13 mouse cellular contexts compared by ENCODE assay signal in the genomic region with DNA sequence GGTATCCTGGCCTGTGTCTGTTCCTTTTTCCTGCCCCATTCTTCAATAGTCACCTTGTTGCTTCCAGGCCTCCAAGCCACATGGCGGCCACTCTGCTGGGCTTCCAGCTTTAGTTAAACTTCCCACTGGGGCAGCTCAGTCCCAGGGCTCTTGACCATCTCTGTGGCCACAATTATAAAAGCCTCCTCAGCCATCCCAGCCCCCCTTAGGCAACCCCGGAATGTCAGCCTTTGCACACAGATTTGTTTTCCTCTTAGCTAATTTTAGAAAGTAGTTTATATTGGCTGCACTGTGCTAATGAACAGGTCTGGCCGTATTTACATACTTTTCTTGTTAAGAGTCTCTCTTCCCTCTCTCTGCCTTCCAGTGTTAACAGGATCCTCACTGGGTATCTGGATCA.
A peak's percentile ranks its signal among the peaks of the same experiment; 100 is the strongest.
DNase-seq lines count a peak whose midpoint lies in the region; ATAC-seq lines count a peak whose summit lies in the region.
"Had no signal": no experiment of that assay in that cellular context is flagged by ENCODE, and none has a peak within 500 bp of the region (broad histone marks: within the 10 kb centered on the region; RNA-seq: fewer than 3 reads in every experiment).

No protein-coding gene starts in this region.

- WGBS in intestine, embryonic 16.5 days, result 58% methylated on average over 3 of the region's 3 CpGs
- WGBS in intestine, embryonic 15.5 days, result 54% methylated on average over 3 of the region's 3 CpGs
- 61% methylated on average over 3 of the region's 3 CpGs for WGBS in forebrain, embryonic 13.5 days
- WGBS in hindbrain, embryonic 16.5 days, result 65% methylated on average over 3 of the region's 3 CpGs
- WGBS in midbrain, embryonic 12.5 days, result 72% methylated on average over 3 of the region's 3 CpGs

- no peaks in the 10 kb centered on the region for H3K27me3 ChIP-seq in intestine, embryonic 16.5 days (replicated peaks; ENCODE audit: control insufficient read depth, insufficient read depth, low read length)
- H3K27me3 ChIP-seq in intestine, embryonic 15.5 days (replicated peaks), result no peaks in the 10 kb centered on the region
- H3K27me3 ChIP-seq in forebrain, embryonic 13.5 days, result no peaks in the 10 kb centered on the region
- no peaks in the 10 kb centered on the region for H3K27me3 ChIP-seq in hindbrain, embryonic 16.5 days (replicated peaks; ENCODE audit: control insufficient read depth, insufficient read depth, low read length)
- H3K27me3 ChIP-seq in midbrain, embryonic 12.5 days, result no peaks in the 10 kb centered on the region
- H3K27me3 ChIP-seq: lung, embryonic 15.5 days had no signal

- ATAC-seq in intestine, embryonic 16.5 days, result no peak
- ATAC-seq in intestine, embryonic 15.5 days, result no peak
- ATAC-seq in forebrain, embryonic 13.5 days, result no peak
- ATAC-seq in hindbrain, embryonic 16.5 days, result no peak
- no peak for ATAC-seq in midbrain, embryonic 12.5 days (ENCODE audit: low FRiP score, low read depth)
- ATAC-seq: activated CD4-positive, CD25-positive, alpha-beta regulatory T cell, adult 4 months had no signal

- no peak for DNase-seq in cerebellum, adult 9-10 months
- DNase-seq in thymus, postnatal 25 days, result no peak
- DNase-seq: heart, adult 11 months; heart, postnatal 14 days; kidney, adult 8-10 months; right cerebral cortex, postnatal 25 days had no signal

- 0 out of 2 replicates have a peak overlapping the region, but pooled peaks have one; percentile 16 for H3K27ac ChIP-seq in intestine, embryonic 16.5 days (ENCODE audit: low read length)
- H3K27ac ChIP-seq in intestine, embryonic 15.5 days, result no peak overlapping the region
- peak overlapping the region; percentile 55 for H3K27ac ChIP-seq in forebrain, embryonic 13.5 days
- peak overlapping the region; percentile 39 for H3K27ac ChIP-seq in hindbrain, embryonic 16.5 days (ENCODE audit: low read depth, low read length)
- 0 out of 2 replicates have a peak overlapping the region, but pooled peaks have one; percentile 39 for H3K27ac ChIP-seq in midbrain, embryonic 12.5 days (replicated peaks)

- H3K4me1 ChIP-seq in intestine, embryonic 16.5 days (ENCODE audit: control insufficient read depth, insufficient read depth, low read length), result peaks cover 12% of the 10 kb centered on the region
- no peaks in the 10 kb centered on the region for H3K4me1 ChIP-seq in intestine, embryonic 15.5 days (replicated peaks)
- peaks cover 36% of the 10 kb centered on the region for H3K4me1 ChIP-seq in forebrain, embryonic 13.5 days
- H3K4me1 ChIP-seq in hindbrain, embryonic 16.5 days (ENCODE audit: control insufficient read depth, insufficient read depth, low read depth, low read length), result peaks cover 28% of the 10 kb centered on the region
- peaks cover 32% of the 10 kb centered on the region for H3K4me1 ChIP-seq in midbrain, embryonic 12.5 days

- H3K9ac ChIP-seq in intestine, embryonic 16.5 days (ENCODE audit: low read depth, low read length), result no peak overlapping the region
- H3K9ac ChIP-seq in intestine, embryonic 15.5 days, result no peak overlapping the region
- no peak overlapping the region; the same call in 1 of the 2 replicates for H3K9ac ChIP-seq in forebrain, embryonic 13.5 days
- no peak overlapping the region for H3K9ac ChIP-seq in hindbrain, embryonic 16.5 days (ENCODE audit: low read depth, low read length)
- no peak overlapping the region for H3K9ac ChIP-seq in midbrain, embryonic 12.5 days (replicated peaks)
- H3K9ac ChIP-seq: lung, embryonic 15.5 days had no signal

- H3K4me3 ChIP-seq in intestine, embryonic 16.5 days (ENCODE audit: low read length), result no peak overlapping the region
- H3K4me3 ChIP-seq in intestine, embryonic 15.5 days (replicated peaks), result no peak overlapping the region
- no peak overlapping the region for H3K4me3 ChIP-seq in forebrain, embryonic 13.5 days
- no peak overlapping the region for H3K4me3 ChIP-seq in hindbrain, embryonic 16.5 days (ENCODE audit: low read length)
- no peak overlapping the region for H3K4me3 ChIP-seq in midbrain, embryonic 12.5 days
- H3K4me3 ChIP-seq: lung, embryonic 15.5 days had no signal

- no peaks in the 10 kb centered on the region for H3K9me3 ChIP-seq in intestine, embryonic 16.5 days (ENCODE audit: control insufficient read depth, low read length)
- no peaks in the 10 kb centered on the region for H3K9me3 ChIP-seq in intestine, embryonic 15.5 days
- H3K9me3 ChIP-seq in forebrain, embryonic 13.5 days (replicated peaks), result no peaks in the 10 kb centered on the region
- H3K9me3 ChIP-seq in hindbrain, embryonic 16.5 days (ENCODE audit: control insufficient read depth, low read length), result no peaks in the 10 kb centered on the region; the same call in 1 of the 2 replicates
- H3K9me3 ChIP-seq in midbrain, embryonic 12.5 days, result no peaks in the 10 kb centered on the region
- H3K9me3 ChIP-seq: lung, embryonic 15.5 days had no signal

- H3K4me2 ChIP-seq in intestine, embryonic 16.5 days (ENCODE audit: low read depth, low read length), result no peak overlapping the region
- no peak overlapping the region for H3K4me2 ChIP-seq in intestine, embryonic 15.5 days (replicated peaks)
- no peak overlapping the region for H3K4me2 ChIP-seq in forebrain, embryonic 13.5 days
- no peak overlapping the region for H3K4me2 ChIP-seq in hindbrain, embryonic 16.5 days (ENCODE audit: low read length)
- H3K4me2 ChIP-seq in midbrain, embryonic 12.5 days (replicated peaks), result no peak overlapping the region
- H3K4me2 ChIP-seq: lung, embryonic 15.5 days had no signal

- no peaks in the 10 kb centered on the region for H3K36me3 ChIP-seq in intestine, embryonic 16.5 days (ENCODE audit: control insufficient read depth, insufficient read depth, low read length)
- H3K36me3 ChIP-seq in intestine, embryonic 15.5 days, result no peaks in the 10 kb centered on the region
- H3K36me3 ChIP-seq in forebrain, embryonic 13.5 days (ENCODE audit: poor library complexity, severe bottlenecking), result no peaks in the 10 kb centered on the region
- no peaks in the 10 kb centered on the region for H3K36me3 ChIP-seq in hindbrain, embryonic 16.5 days (ENCODE audit: control insufficient read depth, insufficient read depth, low read length)
- no peaks in the 10 kb centered on the region for H3K36me3 ChIP-seq in midbrain, embryonic 12.5 days
- H3K36me3 ChIP-seq: lung, embryonic 15.5 days had no signal
